Mouse (Mus musculus): ENCODE results near the gene Fam173b.
A peak's percentile ranks its signal among the peaks of the same experiment; 100 is the strongest.
"Not testable (repeated sequence)": the region's sequence is repeated elsewhere in the genome, so short reads cannot be mapped to it uniquely, and the experiment has no call there.

Fam173b gene

GRCm38 (mm10) chr15:31601646-31602374 is at the start of gene Fam173b, which contains the start of gene Cct5:
TSS of gene Fam173b (plus strand) at chr15:31601852.
TSS of gene Cct5 (minus strand) at chr15:31601804.
- peak; percentile 98 for DNase-seq (ENCODE audit: low spot score)

- no peak for DNase-seq (ENCODE audit: low spot score)
These were observed 46.8 kb upstream of the Fam173b start for GRCm38 (mm10) chr15:31554855-31555254.

- no peak for DNase-seq (ENCODE audit: low spot score)
These were observed 40.3 kb upstream of the Fam173b start for GRCm38 (mm10) chr15:31561390-31561789.

- no peak for DNase-seq (ENCODE audit: low spot score)
These were observed 39.7 kb upstream of the Fam173b start for GRCm38 (mm10) chr15:31561976-31562375.

GRCm38 (mm10) chr15:31562847-31563246 is 38.8 kb upstream of the Fam173b start:
- DNase-seq (ENCODE audit: low spot score), result no peak

GRCm38 (mm10) chr15:31563577-31564546 is 37.8 kb upstream of the Fam173b start:
- no peak for DNase-seq (ENCODE audit: low spot score)

- no peak for DNase-seq (ENCODE audit: low spot score)
These were observed 36.5 kb upstream of the Fam173b start, which contains the start of gene Cmbl for GRCm38 (mm10) chr15:31565184-31565583. TSS of gene Cmbl (plus strand) at chr15:31565389.

GRCm38 (mm10) chr15:31565786-31566185 is 35.9 kb upstream of the Fam173b start:
- DNase-seq (ENCODE audit: low spot score), result no peak

GRCm38 (mm10) chr15:31567431-31567830 is 34.2 kb upstream of the Fam173b start:
- DNase-seq (ENCODE audit: low spot score), result no peak

- DNase-seq (ENCODE audit: low spot score), result no peak
These were observed 33.1 kb upstream of the Fam173b start for GRCm38 (mm10) chr15:31568581-31568996.

- DNase-seq (ENCODE audit: low spot score), result no peak
These were observed 32.2 kb upstream of the Fam173b start for GRCm38 (mm10) chr15:31569325-31570022.

- no peak for DNase-seq (ENCODE audit: low spot score)
These were observed 30.7 kb upstream of the Fam173b start for GRCm38 (mm10) chr15:31570959-31571358.

- no peak for DNase-seq (ENCODE audit: low spot score)
These were observed 29.5 kb upstream of the Fam173b start for GRCm38 (mm10) chr15:31571906-31572722.

GRCm38 (mm10) chr15:31573287-31573686 is 28.4 kb upstream of the Fam173b start:
- peak; percentile 21 for DNase-seq (ENCODE audit: low spot score)

GRCm38 (mm10) chr15:31573692-31574091 is 28.0 kb upstream of the Fam173b start:
- no peak for DNase-seq (ENCODE audit: low spot score)

- no peak for DNase-seq (ENCODE audit: low spot score)
These were observed 25.6 kb upstream of the Fam173b start for GRCm38 (mm10) chr15:31576076-31576475.

- not testable (repeated sequence) for DNase-seq (ENCODE audit: low spot score)
These were observed 20.6 kb upstream of the Fam173b start for GRCm38 (mm10) chr15:31581086-31581485.

- no peak for DNase-seq (ENCODE audit: low spot score)
These were observed 18.2 kb upstream of the Fam173b start for GRCm38 (mm10) chr15:31583304-31584085.

GRCm38 (mm10) chr15:31585238-31585637 is 16.4 kb upstream of the Fam173b start:
- DNase-seq (ENCODE audit: low spot score), result no peak

GRCm38 (mm10) chr15:31586088-31586487 is 15.6 kb upstream of the Fam173b start:
- no peak for DNase-seq (ENCODE audit: low spot score)
